Mouse (Mus musculus) bone marrow, adult 2 months (tissue): Measurements from ENCODE around the gene Kcnd3.

Experiments
- CTCF ChIP-seq: fragments of 200-500 bp; IDR thresholded peaks from 2 replicates; pipeline ENCODE4 v1.5.1; 2011; ENCODE audit warnings: low read length, control low read depth; ENCODE audit not compliant: control insufficient read depth, insufficient read depth
- POLR2A ChIP-seq: fragments of 200-500 bp; IDR thresholded peaks from 2 replicates; pipeline ENCODE4 v1.6.1; 2011; ENCODE audit warnings: low read depth, mild to moderate bottlenecking, control low read depth, low read length, borderline replicate concordance; ENCODE audit not compliant: control insufficient read depth

GRCm38 (mm10) chr3:105538819-105539607 is 86.9 kb downstream of the Kcnd3 start:
- no peak for TF ChIP-seq CTCF
- no peak for TF ChIP-seq POLR2A
